Mouse (Mus musculus) MEL (cell line): ENCODE results near the gene Osbpl3. TPM values are rescaled to one million over a fixed set of nuclear protein-coding genes. Genes with fewer than 3 reads are reported as not detected.

Experiments
- DNase-seq: peaks from one replicate; pipeline ENCODE4 v3.0.0; 2011; ENCODE audit warnings: low read depth, low spot score
- H3K27ac ChIP-seq: 2 replicates; pipeline ENCODE4 v1.5.1; 2012; ENCODE audit warnings: low read depth, mild to moderate bottlenecking, control low read depth, low read length, moderate library complexity; ENCODE audit not compliant: control insufficient read depth
- H3K27me3 ChIP-seq, 2 experiments: fragments of 150-350 bp in 1 of 2; sonication (generic) in 1 of 2; 2 replicates each; pipeline ENCODE4 v1.6.1; 2012; ENCODE audit warnings: low read length in 2 of 2, mild to moderate bottlenecking in 2 of 2, improper control_type of control experiment in 1 of 2, moderate library complexity in 1 of 2; ENCODE audit not compliant: insufficient read depth in 2 of 2, control insufficient read depth in 1 of 2
- H3K36me3 ChIP-seq, 2 experiments: 2 replicates each; pipeline ENCODE4 v1.6.1; 2012 to 2014; ENCODE audit warnings: low read length in 2 of 2, improper control_type of control experiment in 1 of 2, inconsistent platforms in 1 of 2, mild to moderate bottlenecking in 1 of 2; ENCODE audit not compliant: insufficient read depth in 2 of 2, control insufficient read depth in 1 of 2
- H3K4me1 ChIP-seq, 2 experiments: fragments of 150-350 bp in 1 of 2; sonication (generic) in 1 of 2; 2 replicates each; pipeline ENCODE4 v1.6.1; 2012; ENCODE audit warnings: low read length in 2 of 2, improper control_type of control experiment in 1 of 2, mild to moderate bottlenecking in 1 of 2; ENCODE audit not compliant: insufficient read depth in 2 of 2, control insufficient read depth in 1 of 2
- H3K4me3 ChIP-seq, 2 experiments: fragments of 150-350 bp in 1 of 2; sonication (generic) in 1 of 2; 2 replicates each; pipeline ENCODE4 v1.5.1; 2012; ENCODE audit warnings: low read depth in 2 of 2, low read length in 2 of 2, mild to moderate bottlenecking in 2 of 2, moderate library complexity in 2 of 2, control low read depth in 1 of 2, improper control_type of control experiment in 1 of 2; ENCODE audit not compliant: control insufficient read depth in 1 of 2, insufficient read depth in 1 of 2
- H3K79me2 ChIP-seq: 2 replicates; pipeline ENCODE4 v1.6.1; 2012; ENCODE audit warnings: mild to moderate bottlenecking, low read length, moderate library complexity; ENCODE audit not compliant: control insufficient read depth, poor library complexity, insufficient read depth
- H3K9ac ChIP-seq: 2 replicates; pipeline ENCODE4 v1.6.1; 2012; ENCODE audit warnings: low read depth, mild to moderate bottlenecking, control low read depth, low read length, moderate library complexity; ENCODE audit not compliant: control insufficient read depth, poor library complexity, severe bottlenecking
- H3K9me3 ChIP-seq: fragments of 150-350 bp; sonication (generic); replicated peaks from 2 replicates; pipeline ENCODE4 v1.6.1; 2012; ENCODE audit warnings: mild to moderate bottlenecking, low read length, improper control_type of control experiment, moderate library complexity; ENCODE audit not compliant: insufficient read depth
- BHLHE40 ChIP-seq: IDR thresholded peaks from 2 replicates; pipeline ENCODE4 v1.6.1; 2012; ENCODE audit warnings: low read depth, mild to moderate bottlenecking, inconsistent platforms, low read length, improper control_type of control experiment, borderline replicate concordance
- CHD1 ChIP-seq: IDR thresholded peaks from 2 replicates; pipeline ENCODE4 v1.6.1; 2012; ENCODE audit warnings: low read depth, mild to moderate bottlenecking, inconsistent platforms, low read length, improper control_type of control experiment
- EP300 ChIP-seq, 2 experiments: IDR thresholded peaks; 2 replicates each; pipeline ENCODE4 v1.6.1; 2011; ENCODE audit warnings: improper control_type of control experiment in 2 of 2, low read length in 2 of 2, low read depth in 1 of 2, mild to moderate bottlenecking in 1 of 2
- JUND ChIP-seq: IDR thresholded peaks from 2 replicates; pipeline ENCODE4 v1.6.1; 2011; ENCODE audit warnings: low read depth, mild to moderate bottlenecking, improper control_type of control experiment, low read length
- KAT2A ChIP-seq: conservative IDR thresholded peaks from 2 replicates; pipeline ENCODE4 v1.6.1; 2012; ENCODE audit warnings: low read depth, low read length, improper control_type of control experiment, inconsistent platforms
- MAZ ChIP-seq: IDR thresholded peaks from 2 replicates; pipeline ENCODE4 v1.6.1; 2012; ENCODE audit warnings: low read depth, mild to moderate bottlenecking, inconsistent platforms, low read length, improper control_type of control experiment
- MEF2A ChIP-seq: IDR thresholded peaks from 2 replicates; pipeline ENCODE4 v1.6.1; 2014; ENCODE audit warnings: low read depth, mild to moderate bottlenecking, inconsistent platforms, low read length, improper control_type of control experiment; ENCODE audit not compliant: poor library complexity, insufficient replicate concordance, severe bottlenecking; ENCODE audit errors: extremely low read depth
- MYC ChIP-seq: IDR thresholded peaks from 2 replicates; pipeline ENCODE4 v1.6.1; 2011; ENCODE audit warnings: low read depth, mild to moderate bottlenecking, low read length, improper control_type of control experiment, moderate library complexity
- NRF1 ChIP-seq: IDR thresholded peaks from 2 replicates; pipeline ENCODE4 v1.6.1; 2014; ENCODE audit warnings: low read depth, mild to moderate bottlenecking, inconsistent platforms, low read length, improper control_type of control experiment, moderate library complexity; ENCODE audit not compliant: poor library complexity, insufficient read depth, severe bottlenecking
- POLR2AphosphoS2 ChIP-seq: IDR thresholded peaks from 2 replicates; pipeline ENCODE4 v1.6.1; 2011; ENCODE audit warnings: low read length, improper control_type of control experiment
- SIN3A ChIP-seq: IDR thresholded peaks from 2 replicates; pipeline ENCODE4 v1.6.1; 2012; ENCODE audit warnings: low read length, improper control_type of control experiment, inconsistent platforms
- SMC3 ChIP-seq: IDR thresholded peaks from 2 replicates; pipeline ENCODE4 v1.6.1; 2011; ENCODE audit warnings: low read depth, low read length, improper control_type of control experiment
- TAL1 ChIP-seq: IDR thresholded peaks from 2 replicates; pipeline ENCODE4 v1.6.1; 2012; ENCODE audit warnings: mild to moderate bottlenecking, inconsistent platforms, low read length, moderate library complexity, mixed read lengths
- TBP ChIP-seq: IDR thresholded peaks from 2 replicates; pipeline ENCODE4 v1.8.0; 2011; ENCODE audit warnings: low read depth, low read length, improper control_type of control experiment
- ZC3H11A ChIP-seq: IDR thresholded peaks from 2 replicates; pipeline ENCODE4 v1.6.1; 2012; ENCODE audit warnings: low read depth, mild to moderate bottlenecking, inconsistent platforms, low read length, improper control_type of control experiment
- ZMIZ1 ChIP-seq: IDR thresholded peaks from 2 replicates; pipeline ENCODE4 v1.6.1; 2012; ENCODE audit warnings: low read depth, mild to moderate bottlenecking, inconsistent platforms, low read length, improper control_type of control experiment, moderate library complexity
- polyA plus RNA-seq, 2 experiments: library from polyadenylated mRNA; stranded (reverse) in 1 of 2; unstranded in 1 of 2; fragments of >175 nt in 1 of 2; fragments of >200 nt in 1 of 2; gene quantifications; 2 replicates each; pipeline versions ENCODE4 v1.2.1 to v1.2.4; 2012; ENCODE audit warnings: low replicate concordance in 2 of 2, low read depth in 1 of 2; ENCODE audit not compliant: insufficient read length in 2 of 2, insufficient read depth in 1 of 2, missing spikeins in 1 of 2
- total RNA-seq: library from RNA; depleted of rRNA; stranded (reverse); fragments of 300-350 nt; gene quantifications from 2 replicates; pipeline ENCODE4 v1.2.3, GENCODE M21; 2012

Osbpl3 gene
- total and polyA plus RNA-seq, 3 experiments = 4.9 to 5.6 TPM; not detected in 1

DNA sequence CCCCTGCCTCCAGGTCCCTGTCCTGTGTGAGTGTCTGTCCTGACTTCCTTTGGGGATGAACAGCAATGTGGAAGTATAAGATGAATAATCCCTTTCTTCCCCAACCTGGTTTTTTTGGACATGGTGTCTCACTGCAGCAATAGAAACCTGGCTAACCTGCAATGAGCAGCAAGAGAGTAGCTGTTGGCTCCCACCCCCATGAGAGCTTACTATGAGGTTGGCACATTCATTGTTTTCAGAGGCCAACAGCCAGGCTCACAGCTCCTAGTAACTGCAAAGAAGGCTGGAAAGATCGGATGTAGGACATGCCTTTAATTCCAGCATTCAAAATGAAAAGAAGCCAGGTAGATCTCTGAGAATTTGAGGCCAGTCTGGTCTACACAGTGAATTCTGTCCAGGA lies 182.6 kb downstream of the Osbpl3 start:
- no peaks in the 10 kb centered on the region for H3K9me3 ChIP-seq
- H3K27me3 ChIP-seq = peaks cover 0 to 2% of the 10 kb centered on the region in 2 experiments; a peak in 1 of 4 replicates
- no peak overlapping the region for H3K4me3 ChIP-seq
- no peak overlapping the region for H3K27ac ChIP-seq
- no peak overlapping the region for H3K9ac ChIP-seq
- TF ChIP-seq POLR2AphosphoS2 (no peak), SIN3A (no peak), TAL1 (no peak), TBP (no peak), ZC3H11A (no peak), CHD1 (no peak), NRF1 (no peak), MAZ (no peak), BHLHE40 (no peak), SMC3 (no peak)
- no peaks in the 10 kb centered on the region for H3K36me3 ChIP-seq
- DNase-seq = no peak
- H3K4me1 ChIP-seq = no peaks in the 10 kb centered on the region
- H3K79me2 ChIP-seq = no peaks in the 10 kb centered on the region

DNA sequence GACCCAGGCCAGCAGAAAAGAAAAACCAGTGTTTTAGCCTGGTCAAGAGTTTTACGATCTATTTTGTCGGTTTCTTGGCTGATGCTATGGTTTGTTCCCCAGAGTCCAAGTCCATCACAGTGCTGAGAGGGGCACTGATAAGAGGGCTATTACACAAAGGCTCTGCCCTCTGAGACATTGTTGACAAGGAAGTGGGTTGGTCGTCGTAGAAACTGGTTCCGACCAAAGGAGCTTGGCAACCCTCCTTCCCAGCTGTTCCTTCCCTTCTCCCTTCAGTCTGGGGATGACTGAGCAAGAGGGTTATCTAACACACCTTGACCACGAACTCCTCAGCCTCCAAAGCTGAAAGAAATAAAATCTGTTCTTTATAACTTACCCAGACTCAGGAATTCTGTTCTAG lies 192.3 kb downstream of the Osbpl3 start, which contains the start of gene Gsdme:
Gene Gsdme, minus strand, starts transcription at position 193 of the 400 bp plus-strand sequence.
- Histone ChIP-seq H3K4me1 (no peaks in the 10 kb centered on the region), H3K27ac (no peak within 1 kb of the TSS), H3K4me3 (no peak within 1 kb of the TSS), H3K9ac (no peak within 1 kb of the TSS), H3K79me2 (no peaks in the 10 kb centered on the region), H3K36me3 (no peaks in the 10 kb centered on the region), H3K27me3 (peaks cover under 1 to 7% of the 10 kb centered on the region in 2 experiments), H3K9me3 (no peaks in the 10 kb centered on the region)
- DNase-seq = no peak
- TF ChIP-seq TBP (no peak), MEF2A (no peak), KAT2A (no peak), MYC (no peak), JUND (no peak), BHLHE40 (no peak), ZMIZ1 (no peak), EP300 (IDR thresholded peaks at IDR 0.05; ENCODE audit: low read depth in 1 of 2, low read length in 2 of 2) (no peak), POLR2AphosphoS2 (no peak), NRF1 (no peak)
